In genomic region chr14:8286595-8286994, GRCm38 (mm10) we compare ENCODE assay signal across 8 mouse cellular contexts. TPM values are rescaled to one million over a fixed set of nuclear protein-coding genes. Genes with fewer than 3 reads are reported as not detected.
DNase-seq lines count a peak whose midpoint lies in the region; ATAC-seq lines count a peak whose summit lies in the region.
"Not testable (repeated sequence)": the region's sequence is repeated elsewhere in the genome, so short reads cannot be mapped to it uniquely, and the experiment has no call there.

No protein-coding gene starts in this region.

- H3K9ac ChIP-seq in embryonic facial prominence, embryonic 13.5 days; heart, embryonic 11.5 days (ENCODE audit: low read depth, low read length); intestine, embryonic 16.5 days (ENCODE audit: low read depth, low read length); limb, embryonic 11.5 days (ENCODE audit: low read length): not testable (repeated sequence)

- peak; percentile 86 for ATAC-seq in embryonic facial prominence, embryonic 13.5 days (ENCODE audit: insufficient number of reproducible peaks, insufficient read depth, low FRiP score, low TSS enrichment, low read depth)
- ATAC-seq in heart, embryonic 11.5 days (replicated peaks; ENCODE audit: insufficient number of reproducible peaks, low FRiP score, low TSS enrichment): peak; percentile 87
- peak; percentile 89 for ATAC-seq in intestine, embryonic 16.5 days
- ATAC-seq in limb, embryonic 11.5 days (ENCODE audit: insufficient number of reproducible peaks, low FRiP score, low TSS enrichment, low read depth): peak; percentile 91
- ATAC-seq in megakaryocyte, adult 5-6 weeks (ENCODE audit: poor library complexity, severe bottlenecking): peak; percentile 86

- H3K27ac ChIP-seq in embryonic facial prominence, embryonic 13.5 days; heart, embryonic 11.5 days (ENCODE audit: low read depth, low read length); intestine, embryonic 16.5 days (ENCODE audit: low read length); limb, embryonic 11.5 days (replicated peaks; ENCODE audit: low read depth, low read length): not testable (repeated sequence)

- not testable (repeated sequence) for H3K27me3 ChIP-seq in embryonic facial prominence, embryonic 13.5 days; heart, embryonic 11.5 days (ENCODE audit: control insufficient read depth, insufficient read depth, low read length); intestine, embryonic 16.5 days (replicated peaks; ENCODE audit: control insufficient read depth, insufficient read depth, low read length); limb, embryonic 11.5 days (ENCODE audit: control insufficient read depth, insufficient read depth, low read length)

- 80% methylated on average over 5 of the region's 5 CpGs for WGBS in embryonic facial prominence, embryonic 13.5 days
- 79% methylated on average over 5 of the region's 5 CpGs for WGBS in heart, embryonic 11.5 days (ENCODE audit: insufficient replicate concordance)
- 84% methylated on average over 5 of the region's 5 CpGs for WGBS in intestine, embryonic 16.5 days
- 88% methylated on average over 5 of the region's 5 CpGs for WGBS in limb, embryonic 11.5 days

- H3K36me3 ChIP-seq in embryonic facial prominence, embryonic 13.5 days; heart, embryonic 11.5 days (ENCODE audit: control insufficient read depth, insufficient read depth, low read length); intestine, embryonic 16.5 days (ENCODE audit: control insufficient read depth, insufficient read depth, low read length); limb, embryonic 11.5 days (ENCODE audit: control insufficient read depth, insufficient read depth, low read length): not testable (repeated sequence)

- peak; percentile 52 for DNase-seq in R1 (ENCODE audit: low read depth, low spot score)
- DNase-seq in limb, embryonic 11.5 days (ENCODE audit: low spot score): not testable (repeated sequence)
- peak; percentile 19 to 30 for DNase-seq in spleen, postnatal 14 days (ENCODE audit: low spot score in 2 of 2)
- DNase-seq in urinary bladder, postnatal 4 days (ENCODE audit: low spot score in 2 of 2): peak; percentile 42 to 84

- not testable (repeated sequence) for H3K9me3 ChIP-seq in embryonic facial prominence, embryonic 13.5 days; heart, embryonic 11.5 days (replicated peaks; ENCODE audit: control insufficient read depth, low read length); intestine, embryonic 16.5 days (ENCODE audit: control insufficient read depth, low read length); limb, embryonic 11.5 days (ENCODE audit: control insufficient read depth, low read length)

- not testable (repeated sequence) for H3K4me1 ChIP-seq in embryonic facial prominence, embryonic 13.5 days; heart, embryonic 11.5 days (ENCODE audit: control insufficient read depth, insufficient read depth, low read length); intestine, embryonic 16.5 days (ENCODE audit: control insufficient read depth, insufficient read depth, low read length); limb, embryonic 11.5 days (ENCODE audit: control insufficient read depth, insufficient read depth, low read length)

- not testable (repeated sequence) for H3K4me2 ChIP-seq in embryonic facial prominence, embryonic 13.5 days; heart, embryonic 11.5 days; intestine, embryonic 16.5 days (ENCODE audit: low read depth, low read length); limb, embryonic 11.5 days (ENCODE audit: low read depth, severe bottlenecking)

- H3K4me3 ChIP-seq in embryonic facial prominence, embryonic 13.5 days; heart, embryonic 11.5 days (ENCODE audit: low read depth, low read length); intestine, embryonic 16.5 days (ENCODE audit: low read length); limb, embryonic 11.5 days (ENCODE audit: low read depth, low read length): not testable (repeated sequence)

RNA-seq across cellular contexts. Expression of gene Acox2, which starts 27.4 kb away (rescaled TPM):
- 0.80 TPM in 1 of 2 replicates, not detected in the other for polyA plus RNA-seq in embryonic facial prominence, embryonic 13.5 days (2015; fragmentation: Nextera tagmentation; extraction: Ambion mirVana)
- 0.42 and 0.52 TPM in 2 replicates for polyA plus RNA-seq in heart, embryonic 11.5 days (2014; fragmentation: Nextera tagmentation; extraction: Ambion mirVana)
- 1.1 and 1.4 TPM in 2 replicates for polyA plus RNA-seq in intestine, embryonic 16.5 days (2015; fragmentation: Nextera tagmentation; extraction: Ambion mirVana)
- 0.33 TPM in 1 of 2 replicates, not detected in the other for polyA plus RNA-seq in limb, embryonic 11.5 days (2014; fragmentation: Nextera tagmentation; extraction: Ambion mirVana)
- not detected in 2 replicates for total RNA-seq in megakaryocyte, adult 5-6 weeks (2015)
- not detected in 2 replicates for total RNA-seq in megakaryocyte, adult 5-6 weeks (2017)

RNA-seq across cellular contexts. Expression of gene Fam107a, which starts 31.2 kb away (rescaled TPM):
- polyA plus RNA-seq in embryonic facial prominence, embryonic 13.5 days (2015; fragmentation: Nextera tagmentation; extraction: Ambion mirVana): 1.0 and 2.3 TPM in 2 replicates
- polyA plus RNA-seq in heart, embryonic 11.5 days (2014; fragmentation: Nextera tagmentation; extraction: Ambion mirVana): 0.23 and 0.30 TPM in 2 replicates
- polyA plus RNA-seq in intestine, embryonic 16.5 days (2015; fragmentation: Nextera tagmentation; extraction: Ambion mirVana): 0.21 and 0.24 TPM in 2 replicates
- 0.32 and 0.55 TPM in 2 replicates for polyA plus RNA-seq in limb, embryonic 11.5 days (2014; fragmentation: Nextera tagmentation; extraction: Ambion mirVana)
- total RNA-seq in megakaryocyte, adult 5-6 weeks (2015): 0.09 TPM in 1 of 2 replicates, not detected in the other
- not detected in 2 replicates for total RNA-seq in megakaryocyte, adult 5-6 weeks (2017)
